Mouse (Mus musculus) brain, embryonic 14.5 days (tissue): ENCODE data around the gene Emsy.

Experiments used
- CTCF ChIP-seq: fragments of 200-500 bp; IDR thresholded peaks from 2 replicates; pipeline ENCODE4 v1.5.1; 2012; ENCODE audit warnings: inconsistent platforms, mild to moderate bottlenecking, moderate library complexity, borderline replicate concordance; ENCODE audit not compliant: insufficient read depth, insufficient read length; ENCODE audit errors: extremely low read depth
- POLR2A ChIP-seq: fragments of 200-500 bp; IDR thresholded peaks from 2 replicates; pipeline ENCODE4 v1.6.1; 2012; ENCODE audit warnings: mild to moderate bottlenecking, inconsistent platforms, borderline replicate concordance; ENCODE audit not compliant: poor library complexity, insufficient read depth, insufficient read length, severe bottlenecking; ENCODE audit errors: extremely low read depth

- TF ChIP-seq CTCF (no peak), POLR2A (no peak)
Observed at GRCm38 (mm10) chr7:98556767-98557394, 99.7 kb downstream of the Emsy start.
